Mouse (Mus musculus): ENCODE results near the gene Olfr786.

DNA sequence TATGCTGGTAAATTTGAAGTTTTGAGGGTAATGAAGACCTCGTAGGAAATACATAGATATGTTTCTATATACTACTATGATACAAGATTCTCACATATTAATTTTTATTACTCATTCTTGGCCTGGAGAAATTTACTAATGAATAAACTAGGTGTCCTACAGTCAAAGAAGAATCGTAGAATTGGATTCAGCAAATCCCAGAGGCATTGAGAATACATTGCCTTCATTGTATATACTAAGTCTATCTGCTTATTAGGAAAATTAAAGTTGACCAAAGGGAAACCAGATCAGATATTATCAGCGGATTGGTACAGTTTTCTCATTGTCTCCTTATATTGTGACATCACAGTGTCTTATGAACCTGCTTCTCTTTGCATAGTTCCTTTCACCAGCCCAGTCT lies 34.5 kb downstream of the Olfr786 start, which contains the start of gene Olfr787:
- TF ChIP-seq POLR2A (IDR thresholded peaks at IDR 0.05; ENCODE audit: control insufficient read depth, extremely low read depth, insufficient read depth, low read length, poor library complexity) (no peak), CTCF (IDR thresholded peaks at IDR 0.05; ENCODE audit: borderline replicate concordance, control insufficient read depth, extremely low read depth, insufficient read depth, low read length, poor library complexity) (no peak)
